Comparison of ENCODE assay signal across 19 mouse cellular contexts in the genomic region with DNA sequence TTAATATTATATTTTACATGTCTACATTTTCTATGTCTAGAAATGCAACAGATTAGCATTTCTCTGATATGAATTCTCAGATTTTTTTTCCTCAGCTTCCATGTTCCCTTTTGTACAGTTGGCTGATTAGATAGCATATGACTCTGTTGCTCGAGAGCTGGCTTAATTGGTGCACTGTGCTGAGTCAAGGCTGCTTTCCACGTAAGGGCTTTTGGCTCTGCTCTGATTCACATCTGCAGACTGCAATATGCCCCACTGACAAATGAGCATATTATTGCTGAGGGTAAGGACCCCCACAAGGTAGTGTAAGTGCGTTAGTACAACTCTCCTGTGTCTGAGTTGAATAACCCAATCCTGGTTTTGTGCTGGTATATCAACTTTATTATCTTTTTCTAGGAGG.
DNase-seq lines count a peak whose midpoint lies in the region; ATAC-seq lines count a peak whose summit lies in the region.
"Had no signal": no experiment of that assay in that cellular context is flagged by ENCODE, and none has a peak within 500 bp of the region (broad histone marks: within the 10 kb centered on the region; RNA-seq: fewer than 3 reads in every experiment).

No protein-coding gene starts in this region.

- H3K4me1 ChIP-seq in forebrain, embryonic 14.5 days (ENCODE audit: control insufficient read depth, insufficient read depth, low read length): no peaks in the 10 kb centered on the region
- H3K4me1 ChIP-seq in forebrain, embryonic 11.5 days (replicated peaks; ENCODE audit: control insufficient read depth, insufficient read depth, low read length): no peaks in the 10 kb centered on the region
- H3K4me1 ChIP-seq in hindbrain, embryonic 16.5 days (ENCODE audit: control insufficient read depth, insufficient read depth, low read depth, low read length): no peaks in the 10 kb centered on the region
- no peaks in the 10 kb centered on the region for H3K4me1 ChIP-seq in hindbrain, embryonic 14.5 days (replicated peaks; ENCODE audit: control insufficient read depth, insufficient read depth, low read length)
- H3K4me1 ChIP-seq in neural tube, embryonic 14.5 days (ENCODE audit: control insufficient read depth, insufficient read depth, low read length): no peaks in the 10 kb centered on the region
- H3K4me1 ChIP-seq: embryonic facial prominence, embryonic 13.5 days; heart, embryonic 15.5 days had no signal

- no peak overlapping the region for H3K9ac ChIP-seq in forebrain, embryonic 14.5 days (ENCODE audit: low read length)
- H3K9ac ChIP-seq in forebrain, embryonic 11.5 days (ENCODE audit: low read length): no peak overlapping the region
- H3K9ac ChIP-seq in hindbrain, embryonic 16.5 days (ENCODE audit: low read depth, low read length): no peak overlapping the region
- no peak overlapping the region for H3K9ac ChIP-seq in hindbrain, embryonic 14.5 days
- H3K9ac ChIP-seq in neural tube, embryonic 14.5 days (replicated peaks; ENCODE audit: low read depth, low read length): no peak overlapping the region
- H3K9ac ChIP-seq: embryonic facial prominence, embryonic 13.5 days; forebrain, postnatal 0 days; heart, embryonic 15.5 days had no signal

- no peak overlapping the region for H3K27ac ChIP-seq in forebrain, embryonic 14.5 days (ENCODE audit: low read depth, low read length)
- no peak overlapping the region for H3K27ac ChIP-seq in forebrain, embryonic 11.5 days (ENCODE audit: low read depth, low read length)
- no peak overlapping the region for H3K27ac ChIP-seq in hindbrain, embryonic 16.5 days (ENCODE audit: low read depth, low read length)
- H3K27ac ChIP-seq in hindbrain, embryonic 14.5 days: no peak overlapping the region
- no peak overlapping the region for H3K27ac ChIP-seq in neural tube, embryonic 14.5 days (ENCODE audit: low read depth, low read length)
- H3K27ac ChIP-seq: embryonic facial prominence, embryonic 13.5 days; heart, adult 2 months; heart, embryonic 15.5 days had no signal

- DNase-seq in forebrain, embryonic 14.5 days (ENCODE audit: low spot score): peak; percentile 6
- no peak for DNase-seq in forebrain, embryonic 11.5 days (ENCODE audit: low spot score)
- DNase-seq in hindbrain, embryonic 14.5 days (ENCODE audit: low spot score): no peak
- no peak for DNase-seq in neural tube, embryonic 10.5 days (ENCODE audit: extremely low spot score, low spot score)
- DNase-seq: adrenal gland, postnatal 36 days; cerebellum, adult 11-12 months; cerebellum, adult 9-10 months; cerebellum, postnatal 25 days; forebrain, postnatal 0 days; gastrocnemius, postnatal 14 days; heart, adult 2 months; heart, postnatal 14 days; kidney, adult 11 months had no signal

- no peak for ATAC-seq in forebrain, embryonic 14.5 days
- no peak for ATAC-seq in forebrain, embryonic 11.5 days (replicated peaks; ENCODE audit: low FRiP score)
- ATAC-seq in hindbrain, embryonic 16.5 days: peak; percentile 63; the same call in 1 of the 2 replicates
- ATAC-seq in hindbrain, embryonic 14.5 days (ENCODE audit: low FRiP score): no peak
- peak; percentile 79; the same call in 1 of the 2 replicates for ATAC-seq in neural tube, embryonic 14.5 days (ENCODE audit: low read depth)
- ATAC-seq in erythroid progenitor cell, adult 5-6 weeks (replicated peaks; ENCODE audit: low FRiP score, poor library complexity, severe bottlenecking): no peak
- ATAC-seq: forebrain, postnatal 0 days had no signal

- H3K36me3 ChIP-seq in forebrain, embryonic 14.5 days (ENCODE audit: control insufficient read depth, insufficient read depth, low read length): no peaks in the 10 kb centered on the region
- H3K36me3 ChIP-seq in forebrain, embryonic 11.5 days (ENCODE audit: control insufficient read depth, insufficient read depth, low read length): no peaks in the 10 kb centered on the region
- H3K36me3 ChIP-seq in hindbrain, embryonic 16.5 days (ENCODE audit: control insufficient read depth, insufficient read depth, low read length): no peaks in the 10 kb centered on the region
- H3K36me3 ChIP-seq in hindbrain, embryonic 14.5 days (replicated peaks; ENCODE audit: control insufficient read depth, insufficient read depth): no peaks in the 10 kb centered on the region
- H3K36me3 ChIP-seq in neural tube, embryonic 14.5 days (ENCODE audit: control insufficient read depth, insufficient read depth, low read length): no peaks in the 10 kb centered on the region
- H3K36me3 ChIP-seq: embryonic facial prominence, embryonic 13.5 days; heart, embryonic 15.5 days had no signal

- H3K4me2 ChIP-seq in forebrain, embryonic 14.5 days (ENCODE audit: low read length): no peak overlapping the region
- H3K4me2 ChIP-seq in forebrain, embryonic 11.5 days (ENCODE audit: low read depth, low read length, severe bottlenecking): no peak overlapping the region
- H3K4me2 ChIP-seq in hindbrain, embryonic 16.5 days (ENCODE audit: low read length): no peak overlapping the region
- no peak overlapping the region for H3K4me2 ChIP-seq in hindbrain, embryonic 14.5 days (replicated peaks)
- H3K4me2 ChIP-seq in neural tube, embryonic 14.5 days (ENCODE audit: low read depth, low read length): no peak overlapping the region
- H3K4me2 ChIP-seq: embryonic facial prominence, embryonic 13.5 days; heart, embryonic 11.5 days; heart, embryonic 15.5 days had no signal

- 66% methylated on average over 3 of the region's 3 CpGs for WGBS in forebrain, embryonic 14.5 days
- WGBS in forebrain, embryonic 11.5 days: 92% methylated on average over 3 of the region's 3 CpGs
- WGBS in hindbrain, embryonic 16.5 days: 58% methylated on average over 3 of the region's 3 CpGs
- WGBS in hindbrain, embryonic 14.5 days: 53% methylated on average over 3 of the region's 3 CpGs
- WGBS in neural tube, embryonic 14.5 days: 48% methylated on average over 3 of the region's 3 CpGs

- no peak overlapping the region for H3K4me3 ChIP-seq in forebrain, embryonic 14.5 days (ENCODE audit: low read depth, low read length)
- no peak overlapping the region for H3K4me3 ChIP-seq in forebrain, embryonic 11.5 days (ENCODE audit: low read depth, low read length)
- no peak overlapping the region for H3K4me3 ChIP-seq in hindbrain, embryonic 16.5 days (ENCODE audit: low read length)
- H3K4me3 ChIP-seq in hindbrain, embryonic 14.5 days (replicated peaks; ENCODE audit: low read length): no peak overlapping the region
- H3K4me3 ChIP-seq in neural tube, embryonic 14.5 days (ENCODE audit: low read depth, low read length): no peak overlapping the region
- H3K4me3 ChIP-seq: embryonic facial prominence, embryonic 13.5 days; heart, adult 2 months; heart, embryonic 15.5 days had no signal

- H3K9me3 ChIP-seq in forebrain, embryonic 14.5 days (replicated peaks; ENCODE audit: control insufficient read depth, low read length): no peaks in the 10 kb centered on the region
- H3K9me3 ChIP-seq in forebrain, embryonic 11.5 days (ENCODE audit: control insufficient read depth, low read length): no peaks in the 10 kb centered on the region
- no peaks in the 10 kb centered on the region for H3K9me3 ChIP-seq in hindbrain, embryonic 16.5 days (ENCODE audit: control insufficient read depth, low read length)
- no peaks in the 10 kb centered on the region for H3K9me3 ChIP-seq in hindbrain, embryonic 14.5 days (ENCODE audit: control insufficient read depth, low read length)
- no peaks in the 10 kb centered on the region for H3K9me3 ChIP-seq in neural tube, embryonic 14.5 days (ENCODE audit: control insufficient read depth, low read length)
- H3K9me3 ChIP-seq: embryonic facial prominence, embryonic 13.5 days; heart, embryonic 15.5 days had no signal

- H3K27me3 ChIP-seq in forebrain, embryonic 14.5 days (replicated peaks; ENCODE audit: control insufficient read depth, insufficient read depth, low read length): no peaks in the 10 kb centered on the region
- no peaks in the 10 kb centered on the region for H3K27me3 ChIP-seq in forebrain, embryonic 11.5 days (ENCODE audit: control insufficient read depth, insufficient read depth, low read length)
- no peaks in the 10 kb centered on the region for H3K27me3 ChIP-seq in hindbrain, embryonic 16.5 days (replicated peaks; ENCODE audit: control insufficient read depth, insufficient read depth, low read length)
- no peaks in the 10 kb centered on the region for H3K27me3 ChIP-seq in hindbrain, embryonic 14.5 days (ENCODE audit: control insufficient read depth, insufficient read depth, low read length)
- H3K27me3 ChIP-seq in neural tube, embryonic 14.5 days (ENCODE audit: control insufficient read depth, insufficient read depth, low read length): no peaks in the 10 kb centered on the region
- H3K27me3 ChIP-seq: embryonic facial prominence, embryonic 13.5 days; heart, embryonic 15.5 days had no signal

Comparison
In these comparisons a context has a peak if more than half of its experiments do, and no peak if none do; other contexts are left out.
1. ATAC-seq: peak in hindbrain, embryonic 16.5 days (single experiment) and neural tube, embryonic 14.5 days (single experiment); none in forebrain, embryonic 14.5 days (single experiment), forebrain, embryonic 11.5 days (single experiment), hindbrain, embryonic 14.5 days (single experiment) and erythroid progenitor cell, adult 5-6 weeks (single experiment).